Mouse (Mus musculus) left cerebral cortex, adult 2 months (tissue): ENCODE measurements around the gene Gcnt2. TPM values are rescaled to one million over a fixed set of nuclear protein-coding genes. Genes with fewer than 3 reads are reported as not detected.
A peak's percentile ranks its signal among the peaks of the same experiment; 100 is the strongest.

Experiments
- DNase-seq, 2 experiments: peaks; one replicate each; pipeline ENCODE4 v3.0.0; 2021 to 2022; ENCODE audit warnings: low spot score in 2 of 2, mixed read lengths in 1 of 2; ENCODE audit errors: extremely low spot score in 1 of 2
- H3K27ac ChIP-seq: fragments of 200-600 bp; 2 replicates; pipeline ENCODE4 v1.8.1; 2022
- H3K4me3 ChIP-seq: fragments of 200-600 bp; 2 replicates; pipeline ENCODE4 v1.8.1; 2022
- CTCF ChIP-seq: fragments of 200-600 bp; IDR thresholded peaks from 2 replicates; pipeline ENCODE4 v1.8.1; 2022; ENCODE audit warnings: antibody characterized with exemption, mild to moderate bottlenecking, moderate library complexity
- intact Hi-C: fragments of 180-260 bp; cut with DNase I; formaldehyde crosslinking; loops from one replicate; pipeline ENCODE4 v1.15.1; 2025
- long read RNA-seq, 2 experiments: library from polyadenylated mRNA; stranded (forward); transcript quantifications; one replicate each; pipeline ENCODE4 v2.0.0; 2021; ENCODE audit warnings: borderline mapping rate in 2 of 2
- total RNA-seq, 2 experiments: library from RNA; stranded (reverse); gene quantifications; 2 replicates each; pipeline ENCODE4 v1.2.3; 2021

The Gcnt2 gene
- total RNA-seq = 10 to 100 TPM; 21.1 to 21.7 TPM
- long read RNA-seq, experiment 1, full-length matches to known transcripts = 39 of 40 reads
- long read RNA-seq, experiment 1, partial matches to known transcripts = 0 of 40 reads
- long read RNA-seq, experiment 1, other reads (novel, unspliced or antisense) = 1 of 40 reads
- long read RNA-seq, experiment 2, full-length matches to known transcripts = 18 of 19 reads
- long read RNA-seq, experiment 2, partial matches to known transcripts = 0 of 19 reads
- long read RNA-seq, experiment 2, other reads (novel, unspliced or antisense) = 1 of 19 reads

GRCm38 (mm10) chr13:40859652-40860399, at the start of gene Gcnt2:
TSS of gene Gcnt2 (plus strand) at chr13:40859754.
- no peak for TF ChIP-seq CTCF
- H3K27ac ChIP-seq = peak within 1 kb of the TSS; percentile 20; the same call in 1 of the 2 replicates
- intact Hi-C loops = no loop called here
- DNase-seq = peak; percentile 13
- peak within 1 kb of the TSS; percentile 49 for H3K4me3 ChIP-seq

DNA sequence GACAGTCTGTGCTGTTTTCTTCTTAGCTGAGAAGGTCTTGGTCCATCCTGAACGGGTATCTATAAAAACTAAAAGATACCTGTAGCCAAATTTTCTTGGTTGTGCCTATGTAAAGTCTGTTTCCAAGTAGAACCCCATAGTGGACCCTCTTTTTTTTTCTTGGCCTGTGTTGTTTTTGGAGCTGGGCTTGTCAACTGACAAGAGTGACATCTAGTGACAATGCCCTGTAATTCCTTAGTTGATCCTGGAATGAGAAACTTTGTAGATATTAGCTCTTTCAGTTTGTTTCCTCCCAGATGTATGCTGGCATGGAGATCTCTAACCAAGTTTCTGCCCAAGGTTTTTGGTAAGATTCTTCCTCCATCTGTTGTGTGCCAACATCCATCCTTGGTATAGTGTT, 38.9 kb upstream of the Gcnt2 start:
- intact Hi-C loops = loop anchor here (5.0 kb wide), 1 partner anchor 38 kb away; no protein-coding TSS in a partner anchor
- Histone ChIP-seq H3K4me3 (no peak overlapping the region), H3K27ac (no peak overlapping the region)
- DNase-seq = no peak
- TF ChIP-seq CTCF = peak; percentile 15

GRCm38 (mm10) chr13:40821911-40822310, 37.6 kb upstream of the Gcnt2 start:
- intact Hi-C loops = loop anchor here (5.0 kb wide), 1 partner anchor 40 kb away; no protein-coding TSS in a partner anchor
- DNase-seq = no peak
- H3K4me3 ChIP-seq = no peak overlapping the region
- H3K27ac ChIP-seq = no peak overlapping the region
- TF ChIP-seq CTCF = no peak

DNA sequence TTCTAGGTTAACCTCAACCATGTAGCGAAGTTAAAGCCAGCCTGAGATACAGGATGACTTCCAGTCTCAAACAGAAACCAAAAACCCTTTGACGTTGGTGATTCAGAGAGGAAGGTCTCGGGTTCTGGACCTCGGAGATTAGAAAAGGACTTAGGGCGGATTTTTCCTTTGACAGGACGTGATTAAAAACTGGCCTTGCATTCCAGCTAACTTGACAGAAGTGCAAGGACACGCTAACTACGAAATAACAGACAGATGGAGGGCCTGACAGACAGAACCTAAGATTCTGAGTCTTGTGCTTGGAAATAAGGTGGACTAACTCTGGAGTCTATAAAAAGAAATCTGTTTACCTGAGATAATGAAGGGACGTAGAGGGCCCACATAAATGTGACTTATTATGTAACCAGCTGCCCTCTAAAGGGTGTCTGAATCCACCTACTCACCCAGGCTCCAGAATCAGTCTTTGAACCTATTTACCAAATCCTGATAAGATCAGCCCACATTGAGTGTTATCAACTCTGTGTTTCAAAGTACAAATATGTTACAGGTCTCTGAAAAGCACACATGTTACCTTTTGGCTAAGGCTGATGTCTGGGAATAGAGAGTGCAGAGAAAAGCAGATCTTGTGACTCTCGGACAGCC, 18.3 kb upstream of the Gcnt2 start:
- no peak overlapping the region for H3K27ac ChIP-seq
- intact Hi-C loops = loop anchor here (5.0 kb wide), 2 partner anchors 206 to 396 kb away; no protein-coding TSS in a partner anchor
- H3K4me3 ChIP-seq = no peak overlapping the region
- TF ChIP-seq CTCF = no peak
- no peak for DNase-seq

DNA sequence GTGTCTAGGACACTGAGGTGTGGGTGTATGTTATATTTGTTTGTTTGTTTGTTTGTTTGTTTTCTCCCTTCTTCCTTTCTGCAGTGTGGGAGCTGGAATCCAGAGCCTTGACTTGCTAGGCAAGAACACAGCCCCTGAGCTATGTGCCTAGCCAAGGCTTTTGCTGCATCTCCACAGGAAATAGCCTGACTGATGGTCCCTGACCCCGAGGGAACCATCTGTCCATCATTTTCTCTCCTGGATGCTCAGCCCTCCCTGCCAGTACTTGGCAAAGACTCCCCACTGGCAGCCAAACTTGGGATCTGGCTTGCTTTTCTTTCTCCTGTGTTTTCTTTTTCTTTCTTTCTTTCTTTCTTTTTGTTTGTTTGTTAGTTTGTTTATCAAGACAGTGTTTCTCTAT, 17.4 kb upstream of the Gcnt2 start:
- intact Hi-C loops = loop anchor here (5.0 kb wide), 2 partner anchors 205 to 395 kb away; no protein-coding TSS in a partner anchor
- no peak overlapping the region for H3K27ac ChIP-seq
- no peak for DNase-seq
- H3K4me3 ChIP-seq = no peak overlapping the region
- TF ChIP-seq CTCF = no peak

- DNase-seq = peak; percentile 68 to 71
- peak; percentile 85 for TF ChIP-seq CTCF
- Histone ChIP-seq H3K4me3 (no peak overlapping the region), H3K27ac (no peak overlapping the region)
- intact Hi-C loops = loop anchor here (1.0 to 5.0 kb wide), 3 partner anchors 134 to 394 kb away; no protein-coding TSS in a partner anchor
These were observed 16.0 kb upstream of the Gcnt2 start for GRCm38 (mm10) chr13:40843418-40844067.

DNA sequence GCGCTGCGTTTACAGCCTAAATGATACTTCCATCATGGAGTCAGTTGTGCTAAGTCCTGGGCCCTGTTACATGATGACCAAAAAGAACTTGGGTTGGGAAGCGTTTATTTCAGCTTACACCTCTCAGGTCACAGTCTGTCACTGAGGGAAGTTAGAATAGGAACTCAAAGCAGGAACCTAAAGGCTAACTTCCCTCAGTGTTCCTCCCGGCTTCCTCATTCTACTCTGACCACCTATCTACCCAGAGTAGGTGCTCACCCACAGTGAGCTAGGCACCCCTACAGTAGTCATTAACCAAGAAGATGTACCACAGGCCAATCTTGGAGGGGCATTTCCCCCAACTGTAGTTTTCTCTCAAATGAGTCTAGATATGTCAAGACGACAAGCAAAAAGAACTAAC, 15.4 kb upstream of the Gcnt2 start:
- Histone ChIP-seq H3K4me3 (no peak overlapping the region), H3K27ac (no peak overlapping the region)
- no peak for DNase-seq
- intact Hi-C loops = loop anchor here (5.0 kb wide), 2 partner anchors 203 to 393 kb away; no protein-coding TSS in a partner anchor
- no peak for TF ChIP-seq CTCF

- TF ChIP-seq CTCF = no peak
- H3K27ac ChIP-seq = no peak overlapping the region
- no peak overlapping the region for H3K4me3 ChIP-seq
- DNase-seq = no peak
- intact Hi-C loops = no loop called here
These were observed 13.6 kb upstream of the Gcnt2 start for GRCm38 (mm10) chr13:40845951-40846350.

- TF ChIP-seq CTCF = peak; percentile 36
- no peak for DNase-seq
- Histone ChIP-seq H3K4me3 (no peak overlapping the region), H3K27ac (no peak overlapping the region)
- intact Hi-C loops = no loop called here
These were observed 13.2 kb upstream of the Gcnt2 start for GRCm38 (mm10) chr13:40846375-40846774.

DNA sequence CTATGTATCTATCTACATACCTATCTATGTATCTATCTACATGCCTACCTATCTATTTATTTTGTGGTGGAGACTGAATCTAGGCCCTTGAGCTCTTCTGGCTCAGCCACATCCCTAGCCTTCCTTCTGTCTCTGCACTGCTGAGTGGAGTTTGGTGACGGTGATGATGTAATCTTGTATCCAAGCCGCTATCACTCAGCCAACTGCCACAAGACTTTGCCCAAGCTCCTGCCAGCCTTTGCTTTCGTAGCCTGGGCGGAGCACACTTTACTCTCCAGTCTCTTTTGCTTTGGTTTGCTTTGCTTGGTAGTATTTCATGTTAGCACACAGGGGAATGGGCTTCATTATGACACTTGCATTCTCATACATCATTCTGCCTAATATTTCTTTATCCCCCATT, 11.7 kb upstream of the Gcnt2 start:
- H3K27ac ChIP-seq = no peak overlapping the region
- no peak for TF ChIP-seq CTCF
- no peak for DNase-seq
- intact Hi-C loops = no loop called here
- H3K4me3 ChIP-seq = no peak overlapping the region

- no peak for TF ChIP-seq CTCF
- intact Hi-C loops = loop anchor here (5.0 kb wide), 1 partner anchor 67 kb away; no protein-coding TSS in a partner anchor
- H3K27ac ChIP-seq = no peak overlapping the region
- H3K4me3 ChIP-seq = no peak overlapping the region
- no peak for DNase-seq
These were observed 8.9 kb upstream of the Gcnt2 start for GRCm38 (mm10) chr13:40850686-40851085.
